Mouse (Mus musculus): ENCODE data around the gene Plcb2. TPM values are rescaled to one million over a fixed set of nuclear protein-coding genes. Genes with fewer than 3 reads are reported as not detected.

Plcb2 gene
- polyA plus RNA-seq, 1 experiment from 2014 or later: 1.4 TPM

DNA sequence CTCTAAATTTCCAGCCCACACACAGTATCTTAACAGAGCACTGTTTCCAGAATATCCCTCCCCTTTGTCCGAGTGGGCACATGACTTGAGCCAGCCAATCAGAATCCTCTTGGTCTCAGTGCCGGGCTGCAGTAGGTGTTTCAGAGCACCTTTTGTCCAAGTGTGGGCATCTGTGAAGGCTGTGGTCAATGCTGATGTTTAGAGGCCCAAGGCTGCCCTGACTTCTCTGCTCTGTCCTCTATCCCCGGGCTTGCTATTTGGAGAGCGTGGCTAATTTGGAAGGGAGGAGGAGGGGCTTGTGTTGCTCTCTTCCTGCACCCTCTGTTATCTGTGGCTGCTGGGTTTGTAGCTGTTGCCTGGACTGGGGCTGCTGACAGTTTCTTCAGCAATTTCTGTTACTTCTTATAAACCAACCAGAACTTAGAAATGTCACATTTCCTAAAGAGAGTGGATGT is 68.2 kb downstream of the Plcb2 start:
- Histone ChIP-seq H3K27me3 (ENCODE audit: insufficient read depth, low read length) (peaks cover 7% of the 10 kb centered on the region), H3K36me3 (ENCODE audit: insufficient read depth, low read length) (no peaks in the 10 kb centered on the region), H3K9ac (ENCODE audit: low read depth, low read length) (0 out of 2 replicates have a peak overlapping the region, but pooled peaks have one; percentile 44), H3K4me1 (replicated peaks; ENCODE audit: insufficient read depth, low read length) (peaks cover 12% of the 10 kb centered on the region; the same call in 1 of the 2 replicates), H3K9me3 (replicated peaks; ENCODE audit: low read length) (no peaks in the 10 kb centered on the region), H3K4me2 (ENCODE audit: low read length) (peak overlapping the region; percentile 59), H3K27ac (no peak overlapping the region), H3K4me3 (replicated peaks; ENCODE audit: low read depth, low read length) (peak overlapping the region; percentile 37)
- peak; percentile 67 for DNase-seq (ENCODE audit: low spot score)
- TF ChIP-seq CTCF (IDR thresholded peaks at IDR 0.05; ENCODE audit: low read depth): no peak
- no peak for ATAC-seq (replicated peaks; ENCODE audit: low FRiP score, low read depth)
- WGBS: 2% methylated on average over 4 of the region's 4 CpGs

DNA sequence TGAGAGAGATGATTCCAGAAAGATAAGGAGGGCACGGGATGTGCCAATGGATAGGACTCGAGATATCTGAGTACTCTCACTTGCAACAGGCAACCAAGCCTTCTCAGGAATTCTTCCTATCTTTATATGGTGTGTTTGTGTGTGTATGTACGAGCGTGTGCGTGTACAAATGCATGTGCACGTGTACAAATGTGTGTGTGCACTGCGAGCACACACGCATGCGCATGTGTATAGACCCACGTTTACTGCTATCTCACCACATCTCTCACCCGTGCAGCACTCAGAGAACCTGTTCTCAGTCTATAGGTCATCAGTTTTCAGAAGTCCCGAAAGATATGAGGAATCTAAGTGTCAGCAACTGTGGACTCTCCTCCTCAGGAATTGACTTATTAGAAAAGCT is 68.7 kb downstream of the Plcb2 start:
- WGBS: 80% methylated on average over 12 of the region's 12 CpGs
- Histone ChIP-seq H3K9ac (ENCODE audit: low read depth, low read length) (no peak overlapping the region), H3K4me2 (ENCODE audit: low read length) (peak overlapping the region; percentile 59), H3K36me3 (ENCODE audit: insufficient read depth, low read length) (no peaks in the 10 kb centered on the region), H3K9me3 (replicated peaks; ENCODE audit: low read length) (no peaks in the 10 kb centered on the region), H3K27ac (no peak overlapping the region), H3K4me1 (replicated peaks; ENCODE audit: insufficient read depth, low read length) (peaks cover 12% of the 10 kb centered on the region; the same call in 1 of the 2 replicates), H3K4me3 (replicated peaks; ENCODE audit: low read depth, low read length) (no peak overlapping the region), H3K27me3 (ENCODE audit: insufficient read depth, low read length) (peaks cover 7% of the 10 kb centered on the region)
- DNase-seq (ENCODE audit: low spot score) (no peak), ATAC-seq (replicated peaks; ENCODE audit: low FRiP score, low read depth) (no peak)
- no peak for TF ChIP-seq CTCF (IDR thresholded peaks at IDR 0.05; ENCODE audit: low read depth)

DNA sequence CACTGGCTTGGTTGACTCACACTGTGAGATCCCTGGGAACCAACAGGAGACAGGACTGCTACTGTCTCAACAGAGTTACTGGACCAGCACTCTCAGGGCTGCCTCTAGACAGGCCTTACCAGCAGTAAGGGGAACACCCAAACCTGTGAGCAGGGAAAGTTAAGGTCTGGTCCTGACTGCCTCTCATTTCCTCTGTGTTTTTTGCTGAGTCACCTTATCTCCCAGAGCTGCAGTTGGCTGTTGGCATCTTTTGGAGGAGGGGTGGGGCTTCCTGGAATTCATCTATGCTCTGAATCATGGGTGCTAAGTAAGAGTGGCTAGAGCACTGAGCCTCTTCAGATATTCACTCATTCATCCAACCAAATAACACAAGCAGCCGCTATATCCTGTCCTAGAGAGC is 69.2 kb downstream of the Plcb2 start:
- Histone ChIP-seq H3K27me3 (ENCODE audit: insufficient read depth, low read length) (peaks cover 7% of the 10 kb centered on the region), H3K9ac (ENCODE audit: low read depth, low read length) (no peak overlapping the region), H3K9me3 (replicated peaks; ENCODE audit: low read length) (no peaks in the 10 kb centered on the region), H3K36me3 (ENCODE audit: insufficient read depth, low read length) (no peaks in the 10 kb centered on the region), H3K4me2 (ENCODE audit: low read length) (no peak overlapping the region), H3K4me3 (replicated peaks; ENCODE audit: low read depth, low read length) (no peak overlapping the region), H3K4me1 (replicated peaks; ENCODE audit: insufficient read depth, low read length) (peaks cover 12% of the 10 kb centered on the region; the same call in 1 of the 2 replicates), H3K27ac (no peak overlapping the region)
- DNase-seq (ENCODE audit: low spot score): peak; percentile 49
- WGBS: 65% methylated on average over 1 of the region's 1 CpGs
- no peak for TF ChIP-seq CTCF (IDR thresholded peaks at IDR 0.05; ENCODE audit: low read depth)
- no peak; the same call in 1 of the 2 replicates for ATAC-seq (replicated peaks; ENCODE audit: low FRiP score, low read depth)

DNA sequence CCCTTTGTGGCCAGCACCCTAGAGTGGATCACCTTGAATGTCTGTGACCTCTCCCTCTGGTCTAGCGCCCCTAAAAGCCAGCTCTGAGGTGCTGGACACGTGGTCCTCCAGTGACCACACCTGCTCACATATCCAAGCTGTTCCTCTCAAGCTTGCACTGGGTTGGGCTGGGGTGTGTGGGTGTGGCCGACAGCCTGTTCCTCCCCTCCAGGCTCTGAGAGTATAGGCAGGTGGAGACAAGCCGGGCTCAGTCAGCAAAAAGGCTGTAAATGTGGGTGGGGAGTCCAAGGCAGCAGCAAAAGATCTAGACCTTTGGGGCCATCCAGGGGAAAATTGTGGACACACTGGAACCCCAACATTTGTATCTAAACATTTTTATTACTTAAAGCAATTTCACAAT is 69.8 kb downstream of the Plcb2 start:
- Histone ChIP-seq H3K4me1 (replicated peaks; ENCODE audit: insufficient read depth, low read length) (peaks cover 10% of the 10 kb centered on the region; the same call in 1 of the 2 replicates), H3K27me3 (ENCODE audit: insufficient read depth, low read length) (peaks cover 4% of the 10 kb centered on the region; the same call in 1 of the 2 replicates), H3K36me3 (ENCODE audit: insufficient read depth, low read length) (no peaks in the 10 kb centered on the region), H3K4me3 (replicated peaks; ENCODE audit: low read depth, low read length) (no peak overlapping the region), H3K9ac (ENCODE audit: low read depth, low read length) (no peak overlapping the region), H3K27ac (no peak overlapping the region), H3K9me3 (replicated peaks; ENCODE audit: low read length) (no peaks in the 10 kb centered on the region), H3K4me2 (ENCODE audit: low read length) (no peak overlapping the region)
- ATAC-seq (replicated peaks; ENCODE audit: low FRiP score, low read depth) (no peak; the same call in 1 of the 2 replicates), DNase-seq (ENCODE audit: low spot score) (no peak)
- 24% methylated on average over 4 of the region's 4 CpGs for WGBS
- no peak for TF ChIP-seq CTCF (IDR thresholded peaks at IDR 0.05; ENCODE audit: low read depth)

Other genes starting within 250 kb of the Plcb2 start
- 237 and 255 TPM in 2 replicates for gene Srp14, start 248.7 kb downstream of the Plcb2 start, polyA plus RNA-seq (2015; fragmentation: Nextera tagmentation; extraction: Ambion mirVana)
- 4.2 and 5.3 TPM in 2 replicates for gene Bmf, start 178.8 kb downstream of the Plcb2 start, polyA plus RNA-seq (2015; fragmentation: Nextera tagmentation; extraction: Ambion mirVana)
- gene Bub1b, start 130.2 kb downstream of the Plcb2 start, polyA plus RNA-seq (2015; fragmentation: Nextera tagmentation; extraction: Ambion mirVana): 28.7 and 34.2 TPM in 2 replicates
- gene Pak6, start 65.1 kb downstream of the Plcb2 start, polyA plus RNA-seq (2015; fragmentation: Nextera tagmentation; extraction: Ambion mirVana): 1.9 and 3.5 TPM in 2 replicates
- 0.37 and 0.45 TPM in 2 replicates for gene Ankrd63, start 24.5 kb downstream of the Plcb2 start, polyA plus RNA-seq (2015; fragmentation: Nextera tagmentation; extraction: Ambion mirVana)
- 16.1 and 16.8 TPM in 2 replicates for gene Inafm2, start 17.3 kb upstream of the Plcb2 start, polyA plus RNA-seq (2015; fragmentation: Nextera tagmentation; extraction: Ambion mirVana)
- gene Ccdc9b, start 34.2 kb upstream of the Plcb2 start, polyA plus RNA-seq (2015; fragmentation: Nextera tagmentation; extraction: Ambion mirVana): 0.91 and 0.95 TPM in 2 replicates
- gene Phgr1, start 44.3 kb upstream of the Plcb2 start, polyA plus RNA-seq (2015; fragmentation: Nextera tagmentation; extraction: Ambion mirVana): not detected in 2 replicates
- gene Disp2, start 51.3 kb upstream of the Plcb2 start, polyA plus RNA-seq (2015; fragmentation: Nextera tagmentation; extraction: Ambion mirVana): 0.01 and 0.05 TPM in 2 replicates
- gene Knstrn, start 85.6 kb upstream of the Plcb2 start, polyA plus RNA-seq (2015; fragmentation: Nextera tagmentation; extraction: Ambion mirVana): 57.5 and 59.4 TPM in 2 replicates
- 68.9 and 79.2 TPM in 2 replicates for gene Ivd, start 133.5 kb upstream of the Plcb2 start, polyA plus RNA-seq (2015; fragmentation: Nextera tagmentation; extraction: Ambion mirVana)
- gene Bahd1, start 171.9 kb upstream of the Plcb2 start, polyA plus RNA-seq (2015; fragmentation: Nextera tagmentation; extraction: Ambion mirVana): 3.3 TPM in 2 replicates
- gene Chst14, start 198.1 kb upstream of the Plcb2 start, polyA plus RNA-seq (2015; fragmentation: Nextera tagmentation; extraction: Ambion mirVana): 23.9 and 25.1 TPM in 2 replicates

Data from kidney, postnatal 0 days (tissue).